9 mouse cellular contexts compared by ENCODE assay signal in genomic region chr11:69922796-69923195, GRCm38 (mm10). TPM values are rescaled to one million over a fixed set of nuclear protein-coding genes. Genes with fewer than 3 reads are reported as not detected.
A peak's percentile ranks its signal among the peaks of the same experiment; 100 is the strongest.
DNase-seq lines count a peak whose midpoint lies in the region; ATAC-seq and TF ChIP-seq lines count a peak whose summit lies in the region.
"Had no signal": no experiment of that assay in that cellular context is flagged by ENCODE, and none has a peak within 500 bp of the region (broad histone marks: within the 10 kb centered on the region; RNA-seq: fewer than 3 reads in every experiment).

No protein-coding gene starts in this region.

- no peak for TF ChIP-seq EP300 in lung, postnatal 0 days (IDR thresholded peaks at IDR 0.05)

- H3K4me1 ChIP-seq in lung, postnatal 0 days (ENCODE audit: insufficient read depth, low read depth, low read length): peaks cover 8% of the 10 kb centered on the region; the same call in 1 of the 2 replicates
- peaks cover 12% of the 10 kb centered on the region for H3K4me1 ChIP-seq in limb, embryonic 14.5 days (ENCODE audit: control insufficient read depth, insufficient read depth, low read length)
- H3K4me1 ChIP-seq in stomach, embryonic 14.5 days (ENCODE audit: control insufficient read depth, insufficient read depth, low read length): peaks cover 16% of the 10 kb centered on the region

- no peaks in the 10 kb centered on the region for H3K27me3 ChIP-seq in lung, postnatal 0 days (replicated peaks; ENCODE audit: insufficient read depth, low read length)
- H3K27me3 ChIP-seq in limb, embryonic 14.5 days (ENCODE audit: control insufficient read depth, insufficient read depth, low read length): no peaks in the 10 kb centered on the region
- no peaks in the 10 kb centered on the region for H3K27me3 ChIP-seq in stomach, embryonic 14.5 days (ENCODE audit: control insufficient read depth, insufficient read depth, low read length)

- peak overlapping the region; percentile 96 for H3K27ac ChIP-seq in gastrocnemius, adult 2 months
- H3K27ac ChIP-seq in lung, postnatal 0 days (ENCODE audit: low read length): peak overlapping the region; percentile 96; the same call in 1 of the 2 replicates
- 0 out of 2 replicates have a peak overlapping the region, but pooled peaks have one; percentile 97 for H3K27ac ChIP-seq in limb, embryonic 14.5 days (replicated peaks; ENCODE audit: low read depth, low read length)
- H3K27ac ChIP-seq in stomach, embryonic 14.5 days (ENCODE audit: low read length): peak overlapping the region; percentile 99; the same call in 1 of the 2 replicates

- H3K4me2 ChIP-seq in lung, postnatal 0 days (replicated peaks; ENCODE audit: low read depth, low read length): 0 out of 2 replicates have a peak overlapping the region, but pooled peaks have one; percentile 54
- no peak overlapping the region for H3K4me2 ChIP-seq in limb, embryonic 14.5 days (replicated peaks; ENCODE audit: low read depth, low read length, severe bottlenecking)
- H3K4me2 ChIP-seq in stomach, embryonic 14.5 days (replicated peaks; ENCODE audit: low read depth, low read length): peak overlapping the region; percentile 50; the same call in 1 of the 2 replicates

- TF ChIP-seq POLR2A in limb, embryonic 14.5 days (IDR thresholded peaks at IDR 0.05; ENCODE audit: borderline replicate concordance, extremely low read depth, insufficient read depth, insufficient read length): no peak

- no peak overlapping the region for H3K9ac ChIP-seq in lung, postnatal 0 days (replicated peaks; ENCODE audit: low read depth)
- H3K9ac ChIP-seq in limb, embryonic 14.5 days (ENCODE audit: low read depth, low read length, severe bottlenecking): no peak overlapping the region
- no peak overlapping the region; the same call in 1 of the 2 replicates for H3K9ac ChIP-seq in stomach, embryonic 14.5 days (replicated peaks; ENCODE audit: low read depth, low read length)

- intact Hi-C loops in gastrocnemius, adult 2 months (cut with DNase I): no loop called here
- intact Hi-C loops in left cerebral cortex, postnatal 10 days (cut with DNase I): no loop called here

- ATAC-seq in lung, postnatal 0 days: no peak
- no peak for ATAC-seq in limb, embryonic 14.5 days (ENCODE audit: low FRiP score, low read depth)
- no peak for ATAC-seq in stomach, embryonic 14.5 days (ENCODE audit: insufficient number of reproducible peaks, insufficient read depth, low FRiP score, low read depth)

- DNase-seq in gastrocnemius, adult 2 months: peak; percentile 24
- DNase-seq in gastrocnemius, adult 18-20 months (ENCODE audit: low spot score): no peak
- DNase-seq in lung, postnatal 0 days (ENCODE audit: low spot score): peak; percentile 22
- DNase-seq in lung, postnatal 14 days: no peak
- DNase-seq in limb, embryonic 14.5 days (ENCODE audit: low spot score): no peak
- no peak for DNase-seq in urinary bladder, postnatal 10 days (ENCODE audit: low spot score)
- DNase-seq in left cerebral cortex, postnatal 10 days (ENCODE audit: extremely low spot score in 1 of 2, low spot score in 2 of 2): no peak
- DNase-seq: thymus, postnatal 4 days had no signal

- 56% methylated on average over 3 of the region's 3 CpGs for WGBS in lung, postnatal 0 days
- 64% methylated on average over 3 of the region's 3 CpGs for WGBS in limb, embryonic 14.5 days
- WGBS in stomach, embryonic 14.5 days: 63% methylated on average over 3 of the region's 3 CpGs

- peak overlapping the region; percentile 70 for H3K4me3 ChIP-seq in gastrocnemius, adult 2 months
- H3K4me3 ChIP-seq in lung, postnatal 0 days (ENCODE audit: low read depth, low read length): no peak overlapping the region
- H3K4me3 ChIP-seq in limb, embryonic 14.5 days (replicated peaks; ENCODE audit: low read length): no peak overlapping the region; the same call in 1 of the 2 replicates
- no peak overlapping the region for H3K4me3 ChIP-seq in stomach, embryonic 14.5 days (ENCODE audit: low read depth, low read length)

- TF ChIP-seq CTCF in gastrocnemius, adult 2 months (IDR thresholded peaks at IDR 0.05): no peak
- TF ChIP-seq CTCF in lung, postnatal 0 days (IDR thresholded peaks at IDR 0.05): no peak

- H3K9me3 ChIP-seq in lung, postnatal 0 days (ENCODE audit: low read length): no peaks in the 10 kb centered on the region
- H3K9me3 ChIP-seq in limb, embryonic 14.5 days (ENCODE audit: control insufficient read depth, low read length): no peaks in the 10 kb centered on the region
- no peaks in the 10 kb centered on the region for H3K9me3 ChIP-seq in stomach, embryonic 14.5 days (ENCODE audit: control insufficient read depth, low read depth, low read length)

- 0 out of 2 replicates have a peak, but pooled peaks cover 5% of the 10 kb centered on the region for H3K36me3 ChIP-seq in lung, postnatal 0 days (ENCODE audit: insufficient read depth, low read length)
- H3K36me3 ChIP-seq in limb, embryonic 14.5 days (ENCODE audit: control insufficient read depth, insufficient read depth, low read length): peaks cover 13% of the 10 kb centered on the region
- H3K36me3 ChIP-seq in stomach, embryonic 14.5 days (ENCODE audit: control insufficient read depth, insufficient read depth, low read length): peaks cover 14% of the 10 kb centered on the region

RNA-seq across cellular contexts. Expression of gene Eif5a, which starts 1.0 kb away (rescaled TPM):
- total RNA-seq in gastrocnemius, adult 2 months (2021): 100 to 1,000 TPM; 413 to 433 TPM
- 100 to 1,000 TPM; 408 to 425 TPM for total RNA-seq in gastrocnemius, adult 18-20 months (2021)
- 758 and 815 TPM in 2 replicates for polyA plus RNA-seq in lung, postnatal 0 days (2015; fragmentation: Nextera tagmentation; extraction: Ambion mirVana)
- polyA plus RNA-seq in limb, embryonic 14.5 days (2012; rRNA removed): 1,009 and 1,079 TPM in 2 replicates
- 1,556 and 1,603 TPM in 2 replicates for polyA plus RNA-seq in limb, embryonic 14.5 days (2014; fragmentation: Nextera tagmentation; extraction: Ambion mirVana)
- polyA plus RNA-seq in stomach, embryonic 14.5 days (2014; fragmentation: Nextera tagmentation; extraction: Ambion mirVana): 1,510 and 1,553 TPM in 2 replicates
- total RNA-seq in left cerebral cortex, postnatal 10 days (2021): 100 to 1,000 TPM; 525 to 535 TPM

RNA-seq across cellular contexts. Expression of gene Gps2, which starts 9.1 kb away (rescaled TPM):
- 10 to 100 TPM; 47.1 to 49.6 TPM for total RNA-seq in gastrocnemius, adult 2 months (2021)
- total RNA-seq in gastrocnemius, adult 18-20 months (2021): 10 to 100 TPM; 50.8 to 55.8 TPM
- 53.0 and 59.1 TPM in 2 replicates for polyA plus RNA-seq in lung, postnatal 0 days (2015; fragmentation: Nextera tagmentation; extraction: Ambion mirVana)
- 94.0 and 110 TPM in 2 replicates for polyA plus RNA-seq in limb, embryonic 14.5 days (2012; rRNA removed)
- polyA plus RNA-seq in limb, embryonic 14.5 days (2014; fragmentation: Nextera tagmentation; extraction: Ambion mirVana): 67.3 and 74.4 TPM in 2 replicates
- 71.3 and 80.0 TPM in 2 replicates for polyA plus RNA-seq in stomach, embryonic 14.5 days (2014; fragmentation: Nextera tagmentation; extraction: Ambion mirVana)
- 10 to 100 TPM; 24.8 to 25.7 TPM for total RNA-seq in left cerebral cortex, postnatal 10 days (2021)

RNA-seq across cellular contexts. Expression of gene Ybx2, which starts 12.8 kb away (rescaled TPM):
- 10 to 100 TPM in 1 of 2 experiments, 1 to 10 TPM in 1; 8.0 to 16.5 TPM for total RNA-seq in gastrocnemius, adult 2 months (2021)
- total RNA-seq in gastrocnemius, adult 18-20 months (2021): 10 to 100 TPM in 1 of 2 experiments, 1 to 10 TPM in 1; 9.3 to 11.4 TPM
- polyA plus RNA-seq in lung, postnatal 0 days (2015; fragmentation: Nextera tagmentation; extraction: Ambion mirVana): 1.00 and 1.1 TPM in 2 replicates
- 70.1 and 92.8 TPM in 2 replicates for polyA plus RNA-seq in limb, embryonic 14.5 days (2012; rRNA removed)
- 7.2 and 10.2 TPM in 2 replicates for polyA plus RNA-seq in limb, embryonic 14.5 days (2014; fragmentation: Nextera tagmentation; extraction: Ambion mirVana)
- 6.6 and 8.9 TPM in 2 replicates for polyA plus RNA-seq in stomach, embryonic 14.5 days (2014; fragmentation: Nextera tagmentation; extraction: Ambion mirVana)
- total RNA-seq in left cerebral cortex, postnatal 10 days (2021): 1 to 10 TPM; 9.5 TPM

RNA-seq across cellular contexts. Expression of gene Neurl4, which starts 21.9 kb away (rescaled TPM):
- 10 to 100 TPM; 25.2 to 33.5 TPM for total RNA-seq in gastrocnemius, adult 2 months (2021)
- total RNA-seq in gastrocnemius, adult 18-20 months (2021): 10 to 100 TPM; 25.9 to 27.4 TPM
- 3.8 and 3.9 TPM in 2 replicates for polyA plus RNA-seq in lung, postnatal 0 days (2015; fragmentation: Nextera tagmentation; extraction: Ambion mirVana)
- 74.3 and 74.6 TPM in 2 replicates for polyA plus RNA-seq in limb, embryonic 14.5 days (2012; rRNA removed)
- polyA plus RNA-seq in limb, embryonic 14.5 days (2014; fragmentation: Nextera tagmentation; extraction: Ambion mirVana): 11.4 and 15.0 TPM in 2 replicates
- 12.6 and 12.7 TPM in 2 replicates for polyA plus RNA-seq in stomach, embryonic 14.5 days (2014; fragmentation: Nextera tagmentation; extraction: Ambion mirVana)
- total RNA-seq in left cerebral cortex, postnatal 10 days (2021): 100 to 1,000 TPM; 126 to 129 TPM

RNA-seq across cellular contexts. Expression of gene 2810408A11Rik, which starts 22.0 kb away (rescaled TPM):
- total RNA-seq in gastrocnemius, adult 2 months (2021): under 1 TPM in 1 of 2 experiments, not detected in 1; 0.33 TPM
- under 1 TPM; 0.24 to 0.25 TPM for total RNA-seq in gastrocnemius, adult 18-20 months (2021)
- polyA plus RNA-seq in lung, postnatal 0 days (2015; fragmentation: Nextera tagmentation; extraction: Ambion mirVana): 6.4 and 7.0 TPM in 2 replicates
- polyA plus RNA-seq in limb, embryonic 14.5 days (2012; rRNA removed): 8.6 and 8.9 TPM in 2 replicates
- polyA plus RNA-seq in limb, embryonic 14.5 days (2014; fragmentation: Nextera tagmentation; extraction: Ambion mirVana): 8.9 and 12.3 TPM in 2 replicates
- 8.5 and 10.4 TPM in 2 replicates for polyA plus RNA-seq in stomach, embryonic 14.5 days (2014; fragmentation: Nextera tagmentation; extraction: Ambion mirVana)
- 1 to 10 TPM; 1.8 TPM for total RNA-seq in left cerebral cortex, postnatal 10 days (2021)

Comparison
In these comparisons a context has a peak if more than half of its experiments do, and no peak if none do; other contexts are left out.
1. DNase-seq: peak in gastrocnemius, adult 2 months (single experiment) and lung, postnatal 0 days (single experiment); none in gastrocnemius, adult 18-20 months (single experiment), lung, postnatal 14 days (single experiment), limb, embryonic 14.5 days (single experiment), urinary bladder, postnatal 10 days (single experiment) and left cerebral cortex, postnatal 10 days (0 of 2).
2. Peak in every context shown above with its lines, with median percentiles within 50 percentile points of each other: H3K27ac ChIP-seq.